Comparison of ENCODE assay signal across 8 mouse cellular contexts in the genomic region with DNA sequence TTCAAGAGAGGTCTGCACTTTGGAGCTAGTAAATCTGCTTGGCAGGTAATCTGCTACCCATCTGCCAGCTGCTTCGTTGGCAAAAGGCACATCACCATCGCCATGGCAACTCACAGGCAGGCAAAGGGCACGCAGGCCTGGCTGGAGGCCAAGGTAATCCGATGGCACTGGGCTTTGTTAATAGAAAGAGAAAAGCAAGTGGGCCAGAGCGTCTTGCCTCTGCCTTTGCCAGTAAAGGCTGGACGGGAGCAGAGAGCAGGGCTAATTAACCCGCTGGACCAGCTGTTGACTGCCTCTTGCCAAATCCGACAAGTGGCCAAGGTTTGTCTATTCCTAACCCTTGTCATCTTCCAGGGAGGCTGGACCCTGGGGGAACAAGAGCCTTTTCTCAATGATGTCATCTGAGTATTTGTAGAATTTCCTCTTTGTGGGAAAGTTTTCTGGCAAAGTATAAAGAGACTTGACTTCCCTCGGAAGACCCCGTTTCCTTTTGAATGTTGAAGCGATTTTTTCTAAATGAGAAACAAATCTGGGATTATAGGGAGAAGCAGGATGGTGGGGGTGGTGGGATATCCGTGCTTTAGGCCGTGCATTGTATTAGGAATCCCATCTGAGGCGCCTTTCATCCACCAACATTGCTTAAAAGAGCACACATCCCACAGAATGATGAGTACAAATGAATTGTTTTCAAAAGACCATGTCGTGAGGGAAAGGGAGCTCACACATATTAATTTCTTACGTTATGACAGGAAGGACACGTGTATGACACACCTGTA.
DNase-seq lines count a peak whose midpoint lies in the region; ATAC-seq and TF ChIP-seq lines count a peak whose summit lies in the region.

No protein-coding gene starts in this region.

- H3K4me2 ChIP-seq in hindbrain, embryonic 11.5 days (replicated peaks; ENCODE audit: low read depth, low read length): no peak overlapping the region

- H3K36me3 ChIP-seq in hindbrain, embryonic 11.5 days (ENCODE audit: control insufficient read depth, insufficient read depth, low read length): no peaks in the 10 kb centered on the region

- H3K9ac ChIP-seq in hindbrain, embryonic 11.5 days (ENCODE audit: low read depth, low read length): no peak overlapping the region

- peak; percentile 50 for ATAC-seq in frontal cortex, adult (ENCODE audit: low TSS enrichment)
- ATAC-seq in hindbrain, embryonic 11.5 days (ENCODE audit: low FRiP score): peak; percentile 93
- no peak for ATAC-seq in inflammation-experienced regulatory T-cells, adult 6 months

- no peaks in the 10 kb centered on the region for H3K27me3 ChIP-seq in cerebellum, adult 2 months (ENCODE audit: control insufficient read depth, insufficient read depth, low read length)
- H3K27me3 ChIP-seq in hindbrain, embryonic 11.5 days (ENCODE audit: control insufficient read depth, insufficient read depth, low read length): no peaks in the 10 kb centered on the region

- DNase-seq in ZHBTc4 (ENCODE audit: low read depth, low spot score): peak; percentile 1
- peak; percentile 70 to 84 for DNase-seq in cerebellum, adult 2 months
- DNase-seq in hindbrain, embryonic 11.5 days (ENCODE audit: low spot score): peak; percentile 73
- peak; percentile 88 for DNase-seq in layer of hippocampus, adult 9-11 months
- DNase-seq in lung, postnatal 25 days (ENCODE audit: low spot score): peak; percentile 28
- DNase-seq in right cerebral cortex, adult 2 months (ENCODE audit: low spot score in 2 of 2): peak; percentile 59 to 77

- TF ChIP-seq POLR2A in cerebellum, adult 2 months (IDR thresholded peaks at IDR 0.05; ENCODE audit: borderline replicate concordance, insufficient read depth, low read length): no peak

- no peak overlapping the region for H3K27ac ChIP-seq in cerebellum, adult 2 months (ENCODE audit: insufficient read depth, low read length)
- H3K27ac ChIP-seq in hindbrain, embryonic 11.5 days (ENCODE audit: low read depth, low read length): no peak overlapping the region

- 22% methylated on average over 17 of the region's 17 CpGs for WGBS in cerebellum, adult 2 months
- WGBS in hindbrain, embryonic 11.5 days: 49% methylated on average over 17 of the region's 17 CpGs

- no peak overlapping the region for H3K4me3 ChIP-seq in cerebellum, adult 2 months (replicated peaks; ENCODE audit: insufficient read depth, low read depth, low read length)
- H3K4me3 ChIP-seq in hindbrain, embryonic 11.5 days (ENCODE audit: low read depth, low read length): no peak overlapping the region

- no peaks in the 10 kb centered on the region for H3K9me3 ChIP-seq in hindbrain, embryonic 11.5 days (ENCODE audit: control insufficient read depth, low read length)

- H3K4me1 ChIP-seq in cerebellum, adult 2 months (ENCODE audit: control insufficient read depth, insufficient read depth, low read length): no peaks in the 10 kb centered on the region; the same call in none of the 2 replicates
- no peaks in the 10 kb centered on the region; the same call in 1 of the 2 replicates for H3K4me1 ChIP-seq in hindbrain, embryonic 11.5 days (replicated peaks; ENCODE audit: control insufficient read depth, insufficient read depth, low read length)

- no peak for TF ChIP-seq CTCF in cerebellum, adult 2 months (IDR thresholded peaks at IDR 0.05; ENCODE audit: borderline replicate concordance, insufficient read depth, low read depth, low read length)

Comparison
In these comparisons a context has a peak if more than half of its experiments do, and no peak if none do; other contexts are left out.
1. DNase-seq: peak in every context shown above with its lines; median percentile 88 in layer of hippocampus, adult 9-11 months; 77 in cerebellum, adult 2 months; 73 in hindbrain, embryonic 11.5 days; 68 in right cerebral cortex, adult 2 months; 28 in lung, postnatal 25 days; 1 in ZHBTc4.